Mouse (Mus musculus): ENCODE data around the gene Cdc42ep1.
"Not testable (repeated sequence)": the region's sequence is repeated elsewhere in the genome, so short reads cannot be mapped to it uniquely, and the experiment has no call there.

The Cdc42ep1 gene

DNA sequence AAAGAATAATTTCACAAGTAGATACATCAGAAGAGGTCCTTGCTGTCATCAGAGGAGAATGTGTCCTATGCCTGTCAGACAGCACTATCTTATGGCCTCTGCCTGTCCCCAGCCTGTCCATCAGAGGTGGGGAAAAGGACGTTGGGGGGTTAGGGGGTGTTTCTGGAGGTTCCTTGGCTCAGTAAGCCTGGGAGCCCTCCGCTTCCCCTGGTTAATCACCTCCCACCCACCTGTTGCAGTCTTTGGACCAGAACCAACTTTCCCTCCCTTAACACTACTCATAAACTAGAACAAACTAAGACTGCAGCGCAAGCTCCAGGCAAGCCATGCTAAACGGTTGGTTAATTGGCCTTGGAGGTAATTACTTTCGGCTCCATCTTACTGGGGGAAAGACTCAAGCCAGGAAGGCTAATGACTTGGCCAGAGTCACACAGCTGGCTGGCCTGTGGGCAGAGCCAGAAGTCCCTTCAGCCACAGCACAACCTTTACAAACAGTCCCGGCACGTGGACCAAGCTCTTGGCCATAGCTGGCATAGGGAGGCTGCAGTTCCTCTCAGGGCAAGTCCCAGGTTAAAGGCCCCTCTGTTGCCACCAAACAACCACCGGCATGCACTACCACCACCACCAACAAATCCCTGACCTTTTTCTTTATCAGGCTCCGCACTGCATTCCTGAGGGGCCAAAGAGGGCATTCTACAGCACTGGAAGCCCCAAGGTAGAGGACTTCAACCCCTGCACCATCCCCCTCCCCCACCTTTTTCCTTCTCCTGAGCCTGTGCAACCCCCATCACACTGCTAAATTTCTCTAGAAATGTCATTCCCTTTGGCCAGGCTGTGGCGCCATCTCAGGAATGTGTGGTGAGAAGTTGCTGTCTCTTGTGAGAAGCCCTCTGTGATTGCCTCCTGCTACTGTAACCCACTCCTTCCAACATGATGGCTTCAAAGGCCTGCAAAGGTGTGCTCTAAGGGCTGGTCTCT, 11.4 kb upstream of the Cdc42ep1 start:
- DNase-seq = no peak

DNA sequence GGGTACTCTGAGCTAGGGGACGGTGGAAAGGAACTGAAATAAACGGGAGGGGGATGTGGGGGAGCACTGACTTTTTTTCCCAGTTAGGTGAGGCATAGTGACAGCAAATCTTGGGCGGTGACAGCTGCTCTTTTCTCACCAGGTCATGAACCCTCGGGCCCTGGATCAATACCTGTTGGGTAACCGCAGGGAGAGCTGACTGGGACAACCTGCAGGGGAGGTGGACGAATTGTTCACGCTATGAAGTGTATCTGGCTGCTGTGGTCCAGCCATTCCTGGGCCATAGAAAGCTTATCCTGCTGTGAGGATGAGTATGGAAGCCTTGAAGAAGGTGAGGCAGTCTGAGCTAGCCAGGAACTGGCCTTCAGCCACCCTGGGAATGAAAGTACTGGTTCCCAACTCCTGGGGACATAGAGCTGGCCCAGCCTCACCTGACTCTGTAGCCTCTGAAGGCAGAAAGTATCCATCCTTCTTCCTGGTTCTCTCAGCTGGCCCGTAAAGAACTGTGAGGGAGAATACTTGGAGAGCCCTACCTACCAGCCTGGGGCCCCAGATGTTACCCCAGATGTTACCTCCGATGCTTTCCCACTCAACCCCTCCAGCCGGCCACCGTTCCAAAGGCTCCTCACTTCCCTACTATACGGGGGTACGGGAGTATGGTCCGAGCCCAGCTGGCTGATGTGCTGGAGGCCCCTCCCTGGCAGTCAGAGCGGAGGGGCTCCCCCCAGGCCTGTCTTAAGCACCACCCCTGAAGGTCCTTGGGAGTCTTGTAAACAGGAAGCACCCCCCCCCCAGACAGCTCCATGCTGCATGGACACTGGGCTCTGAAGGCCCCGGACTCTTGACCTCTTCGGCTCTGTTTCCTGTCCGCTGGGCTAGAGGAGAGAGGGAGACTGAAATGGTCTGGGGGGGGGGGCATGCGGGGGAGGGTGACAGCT, 10.4 kb upstream of the Cdc42ep1 start:
- DNase-seq = no peak

DNA sequence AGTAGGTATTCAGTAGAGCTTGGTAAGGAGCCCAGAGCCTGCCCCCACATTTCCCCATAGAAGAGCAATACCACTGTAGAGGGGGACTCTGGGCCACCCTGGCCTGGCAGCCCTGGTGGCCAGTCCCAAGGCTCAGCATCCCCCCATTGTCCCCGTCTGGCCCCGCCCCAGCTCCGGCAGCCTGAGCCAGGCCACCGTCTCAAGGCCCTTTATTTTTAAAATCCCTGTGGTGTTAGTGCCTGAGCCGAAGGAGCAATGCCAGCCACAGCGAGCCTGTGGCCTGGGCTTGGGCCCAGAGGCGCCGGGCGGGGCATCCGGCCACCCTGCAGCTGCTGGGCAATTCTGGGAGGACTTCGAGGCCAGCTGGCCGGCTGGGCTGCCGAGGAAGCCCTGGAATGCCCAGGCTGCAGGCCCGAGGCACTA, 9.7 kb upstream of the Cdc42ep1 start:
- peak; percentile 43 for DNase-seq

- no peak for DNase-seq
These were observed 8.8 kb upstream of the Cdc42ep1 start for GRCm38 (mm10) chr15:78833582-78833981.

GRCm38 (mm10) chr15:78834233-78835005, 8.0 kb upstream of the Cdc42ep1 start:
- DNase-seq = no peak

GRCm38 (mm10) chr15:78835200-78836085, 7.0 kb upstream of the Cdc42ep1 start:
- DNase-seq = no peak

- DNase-seq = no peak
These were observed 6.3 kb upstream of the Cdc42ep1 start for GRCm38 (mm10) chr15:78836086-78836621.

GRCm38 (mm10) chr15:78839744-78840143, 2.7 kb upstream of the Cdc42ep1 start:
- no peak for DNase-seq

DNA sequence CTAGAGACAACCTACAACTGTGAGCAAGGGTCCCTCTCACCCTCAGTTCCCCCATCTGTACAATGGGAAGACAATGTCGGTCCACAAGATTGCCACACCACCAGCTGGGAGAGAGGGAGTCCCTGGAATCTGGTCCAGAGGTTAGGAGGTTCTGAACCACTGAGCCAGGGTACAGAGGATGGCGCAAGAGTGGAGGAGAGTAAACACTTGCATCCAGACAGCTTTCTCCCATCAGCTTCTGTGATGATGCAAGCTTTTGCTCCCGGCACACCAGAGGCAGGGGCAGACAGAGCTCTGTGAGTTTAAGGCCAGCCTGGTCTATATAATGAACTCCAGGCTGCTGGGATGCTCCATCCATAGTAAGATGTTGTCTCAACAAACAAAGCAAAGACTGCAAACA, 2.2 kb upstream of the Cdc42ep1 start:
- no peak for DNase-seq

- no peak for DNase-seq
These were observed 1.7 kb upstream of the Cdc42ep1 start for GRCm38 (mm10) chr15:78840751-78841150.

DNA sequence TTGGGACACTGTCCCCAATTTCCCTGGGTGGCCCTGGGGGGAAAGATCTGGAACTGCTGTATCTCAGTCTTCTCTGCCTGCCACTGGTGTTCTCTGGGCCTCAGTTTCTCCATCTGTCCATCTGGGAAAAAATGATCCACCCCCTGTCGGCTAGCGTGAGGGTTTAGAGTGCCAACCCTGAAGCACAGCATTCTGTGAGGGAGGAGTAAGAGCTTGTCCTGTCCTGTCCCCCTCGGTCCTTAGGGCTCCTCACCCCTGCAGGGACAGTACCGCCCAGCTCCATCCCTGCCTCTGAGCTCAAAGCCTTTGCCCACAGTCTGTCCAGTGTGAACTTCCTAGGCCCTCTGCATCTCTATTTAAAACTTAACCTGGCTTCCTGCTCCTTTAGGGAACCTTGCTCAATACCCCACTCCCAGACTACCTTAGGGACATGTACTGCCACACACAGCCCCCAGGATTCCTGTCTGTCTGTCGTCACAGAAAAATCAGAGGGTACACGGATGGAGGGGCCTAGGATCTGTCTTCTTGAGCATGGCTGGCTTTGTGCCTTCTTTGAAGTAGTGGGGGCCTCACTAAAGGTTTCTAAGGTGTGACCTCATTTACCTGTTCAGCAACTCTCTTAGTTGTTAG, 1.1 kb upstream of the Cdc42ep1 start:
- no peak for DNase-seq

DNA sequence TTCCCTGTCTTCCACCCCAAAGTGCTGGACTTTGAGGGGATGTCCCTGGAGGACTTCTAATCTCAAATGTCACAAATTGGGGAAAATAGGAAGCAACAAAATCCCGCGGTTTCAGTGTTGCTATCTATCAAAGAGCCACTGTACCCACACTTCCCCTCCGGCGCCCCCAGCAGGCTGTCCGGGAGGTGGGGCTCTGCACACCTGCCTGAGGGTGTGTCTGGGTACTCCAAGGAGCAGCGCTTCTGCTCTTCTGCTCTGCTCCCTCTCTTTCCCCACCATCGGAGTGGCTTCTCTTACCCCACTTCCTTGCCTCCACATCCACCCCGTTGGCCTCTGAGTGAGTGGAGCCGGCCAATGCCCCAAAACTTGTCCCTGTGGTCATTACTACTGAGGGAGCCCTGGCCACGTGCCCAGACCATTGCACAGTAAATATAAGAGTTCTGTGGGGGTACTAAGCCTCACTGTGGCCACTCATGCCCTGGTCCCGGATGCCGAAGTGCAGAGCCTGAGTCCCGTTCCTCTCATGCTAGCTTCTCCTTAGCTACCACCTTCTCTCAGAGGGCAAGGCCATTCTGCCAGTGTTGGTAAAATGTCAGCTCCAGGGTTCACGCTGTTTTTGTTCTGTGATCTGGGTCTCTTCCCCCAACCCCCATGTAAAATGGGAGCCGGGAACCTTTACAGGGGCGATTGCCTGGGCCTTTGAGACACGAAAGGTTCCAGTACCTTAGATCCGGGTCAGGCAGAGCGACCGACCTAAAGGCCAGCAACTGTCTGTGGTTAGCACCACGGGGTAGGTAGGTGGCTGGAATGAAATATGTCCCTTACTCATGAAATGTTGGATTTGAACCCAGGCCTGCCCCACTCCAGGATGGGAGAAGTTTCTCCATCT, 1.4 kb downstream of the Cdc42ep1 start:
- no peak for DNase-seq

DNA sequence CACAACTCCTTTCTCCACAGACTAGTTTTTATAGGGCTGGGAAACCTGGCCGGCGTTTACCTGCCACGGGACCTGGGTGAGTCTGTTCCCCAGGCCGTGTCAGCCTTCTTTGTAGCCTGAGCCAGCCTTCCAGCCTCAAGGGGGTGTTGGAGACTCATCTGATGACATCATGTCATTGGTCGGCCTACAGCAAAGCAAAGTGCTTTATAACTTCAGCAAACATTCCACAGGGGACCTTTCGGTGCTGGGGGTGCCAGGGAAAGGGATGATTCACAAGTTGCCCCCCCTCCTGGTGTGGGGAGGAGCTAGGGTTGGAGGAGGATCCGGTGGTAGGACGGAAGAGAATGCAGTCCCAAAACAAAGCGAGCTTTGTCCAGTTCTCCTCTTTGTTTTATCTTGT, 2.4 kb downstream of the Cdc42ep1 start:
- DNase-seq = no peak

- DNase-seq = no peak
These were observed 2.9 kb downstream of the Cdc42ep1 start for GRCm38 (mm10) chr15:78845321-78845720.

GRCm38 (mm10) chr15:78845867-78846266, 3.4 kb downstream of the Cdc42ep1 start:
- no peak for DNase-seq

- DNase-seq = no peak
These were observed 3.9 kb downstream of the Cdc42ep1 start for GRCm38 (mm10) chr15:78846352-78846751.

DNA sequence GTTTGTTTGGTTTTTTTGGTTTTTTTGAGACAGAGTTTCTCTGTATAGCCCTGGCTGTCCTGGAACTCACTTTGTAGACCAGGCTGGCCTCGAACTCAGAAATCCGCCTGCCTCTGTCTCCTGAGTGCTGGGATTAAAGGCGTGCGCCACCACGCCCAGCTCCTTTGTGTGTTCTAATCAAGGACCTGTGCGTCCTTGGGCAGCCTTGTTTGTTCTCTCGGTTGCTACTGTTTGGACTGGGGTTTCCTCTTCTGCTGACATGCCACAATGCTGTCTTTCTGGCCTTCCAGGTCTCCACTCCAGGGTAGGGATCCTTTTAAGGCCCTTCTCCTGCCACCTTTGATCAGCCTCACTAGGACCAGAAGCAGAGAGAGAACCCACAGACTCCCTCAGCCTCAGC, 4.4 kb downstream of the Cdc42ep1 start:
- DNase-seq = not testable (repeated sequence)

DNA sequence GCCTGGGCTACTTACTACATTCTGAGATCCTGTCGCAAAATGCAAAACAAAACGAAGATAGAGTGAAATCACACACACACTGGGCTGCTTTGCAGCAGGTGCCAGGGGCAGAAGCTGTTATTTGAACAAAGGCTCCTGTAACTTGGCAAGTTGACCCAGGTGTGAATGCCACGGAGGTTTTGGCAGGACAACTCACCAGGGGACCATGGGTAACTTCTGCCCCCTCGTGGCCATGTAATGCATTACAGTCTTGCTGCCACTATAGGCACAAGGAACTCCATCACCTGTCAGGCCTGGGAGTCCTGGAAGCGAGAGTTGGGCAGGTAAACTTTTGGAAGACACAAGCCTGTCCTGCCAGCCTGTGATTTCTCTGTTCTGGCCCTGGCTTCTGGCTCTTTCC, 6.0 kb downstream of the Cdc42ep1 start:
- peak; percentile 66 for DNase-seq

DNA sequence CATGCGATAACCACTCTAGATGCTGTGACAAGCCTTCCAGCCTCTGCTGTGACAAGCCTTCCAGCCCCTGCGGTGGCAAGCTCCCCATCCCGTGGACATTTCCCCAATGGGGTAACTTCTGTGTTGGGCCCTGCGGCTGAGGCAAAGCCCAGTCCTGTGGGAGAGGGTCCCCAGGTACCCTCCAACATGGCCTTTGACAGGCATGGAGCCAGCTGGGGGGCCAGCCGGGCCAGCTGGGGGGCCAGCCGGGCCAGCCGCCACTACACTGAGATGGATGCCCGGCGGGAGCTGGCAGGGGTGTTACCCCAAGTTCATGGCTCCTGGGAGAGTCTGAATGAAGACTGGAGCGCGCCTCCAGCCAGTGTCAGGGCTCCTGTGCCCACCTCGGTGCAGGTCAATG, 7.1 kb downstream of the Cdc42ep1 start:
- DNase-seq = no peak

Data from cerebellum, adult 11 months (tissue).